Mouse (Mus musculus): ENCODE results near the gene Mrgpra3.

The Mrgpra3 gene

GRCm38 (mm10) chr7:47601272-47601671, at the start of gene Mrgpra3:
Gene Mrgpra3 (minus strand): TSS chr7:47601372.
- no peak for DNase-seq (ENCODE audit: low read depth, low spot score)

Data from brain, embryonic 18.5 days (tissue).